Mouse (Mus musculus): ENCODE data around the gene Olfr1484. TPM values are rescaled to one million over a fixed set of nuclear protein-coding genes. Genes with fewer than 3 reads are reported as not detected.
"Not testable (repeated sequence)": the region's sequence is repeated elsewhere in the genome, so short reads cannot be mapped to it uniquely, and the experiment has no call there.

Gene Olfr1484
- not detected in 2 replicates for polyA plus RNA-seq (2015; fragmentation: Nextera tagmentation; extraction: Ambion mirVana)

DNA sequence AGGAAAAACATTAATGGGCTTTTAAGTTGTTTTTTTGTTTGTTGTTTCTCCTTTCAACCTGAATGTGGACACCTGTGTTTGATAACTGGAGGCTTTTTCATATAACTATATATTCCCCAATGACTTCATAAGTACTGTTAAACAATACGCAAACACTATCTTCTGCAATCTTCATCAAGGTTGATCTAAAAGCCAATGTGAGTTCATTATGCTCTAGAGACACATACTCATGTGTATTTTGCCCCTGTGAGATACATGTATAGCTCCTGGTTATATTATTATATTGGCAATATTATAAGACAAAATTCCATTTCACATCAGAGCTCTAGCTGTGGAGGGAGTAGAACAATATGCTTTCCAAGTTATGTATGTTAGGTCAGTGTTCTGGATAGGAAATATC is at the start of gene Olfr1484:
Olfr1484 (plus strand) TSS at position 301 of the 400 bp plus-strand sequence.
- no peak within 1 kb of the TSS for H3K27ac ChIP-seq (replicated peaks)
- H3K4me1 ChIP-seq (replicated peaks): no peaks in the 10 kb centered on the region
- no peak within 1 kb of the TSS for H3K4me3 ChIP-seq
- no peaks in the 10 kb centered on the region for H3K9me3 ChIP-seq
- 82% methylated on average over 1 of the region's 1 CpGs for WGBS
- H3K4me2 ChIP-seq: no peak within 1 kb of the TSS
- H3K36me3 ChIP-seq: no peaks in the 10 kb centered on the region
- no peak for ATAC-seq (ENCODE audit: low FRiP score, low read depth)
- no peaks in the 10 kb centered on the region for H3K27me3 ChIP-seq
- no peak within 1 kb of the TSS for H3K9ac ChIP-seq

DNA sequence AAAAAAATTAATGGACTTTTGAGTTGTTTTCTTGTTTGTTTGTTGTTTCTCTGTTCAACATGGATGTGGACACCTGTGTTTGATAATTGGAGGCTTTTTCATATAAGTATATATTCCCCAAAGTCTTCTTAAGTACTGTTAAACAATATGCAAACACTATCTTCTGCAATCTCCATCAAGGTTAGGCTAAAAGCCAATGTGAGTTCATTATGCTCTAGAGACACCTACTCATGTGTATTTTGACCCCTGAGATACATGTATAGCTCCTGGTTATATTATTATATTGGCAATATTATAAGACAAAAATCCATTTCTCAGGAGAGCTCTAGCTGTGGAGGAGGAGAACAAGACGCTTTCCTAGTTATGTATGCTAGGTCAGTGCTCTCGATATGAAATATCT is 33.8 kb downstream of the Olfr1484 start, which contains the start of gene Olfr1487:
Olfr1487 (plus strand) TSS at position 301 of the 400 bp plus-strand sequence.
- not testable (repeated sequence) for H3K4me1 ChIP-seq (replicated peaks); ATAC-seq (ENCODE audit: low FRiP score, low read depth); H3K4me3 ChIP-seq; H3K27me3 ChIP-seq; H3K27ac ChIP-seq (replicated peaks); H3K9me3 ChIP-seq; H3K4me2 ChIP-seq; H3K36me3 ChIP-seq; H3K9ac ChIP-seq
- WGBS: 92% methylated on average over 2 of the region's 2 CpGs

DNA sequence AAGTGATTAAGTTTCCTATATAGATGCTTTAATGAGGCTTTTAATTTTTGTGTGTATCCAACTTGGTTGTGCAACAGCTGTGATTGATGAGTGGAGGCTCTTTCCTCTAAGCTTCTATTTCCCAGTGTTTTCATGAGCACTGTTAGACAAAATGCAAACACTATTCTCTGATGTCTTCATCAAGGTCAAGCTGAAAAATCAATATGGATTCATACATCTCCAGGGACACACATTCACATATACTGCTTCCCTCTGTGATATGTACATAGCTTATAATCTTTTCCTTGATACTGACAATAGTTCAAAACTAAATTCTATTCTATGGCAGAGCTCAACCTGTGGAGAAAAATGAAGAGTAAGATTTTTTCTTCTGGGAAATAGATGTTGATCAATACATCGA is 48.0 kb downstream of the Olfr1484 start, which contains the start of gene Olfr1489:
Olfr1489 (plus strand) TSS at position 301 of the 400 bp plus-strand sequence.
- Histone ChIP-seq H3K36me3 (no peaks in the 10 kb centered on the region), H3K9me3 (0 out of 2 replicates have a peak, but pooled peaks cover 18% of the 10 kb centered on the region), H3K4me2 (no peak within 1 kb of the TSS), H3K4me1 (replicated peaks) (no peaks in the 10 kb centered on the region), H3K4me3 (no peak within 1 kb of the TSS), H3K27ac (replicated peaks) (no peak within 1 kb of the TSS), H3K27me3 (no peaks in the 10 kb centered on the region), H3K9ac (no peak within 1 kb of the TSS)
- WGBS: 85% methylated on average over 1 of the region's 1 CpGs
- no peak for ATAC-seq (ENCODE audit: low FRiP score, low read depth)

Small RNA genes lying within 50 kb of the gene (microRNA-seq; reads per million reads assigned to microRNA genes)
- not detected for gene Gm22323
- gene Gm23931: not detected

Other genes with a start within 250 kb of the Olfr1484 start
- not detected in 2 replicates for gene Olfr1466, start 244.6 kb upstream of the Olfr1484 start, polyA plus RNA-seq (2015; fragmentation: Nextera tagmentation; extraction: Ambion mirVana)
- gene Olfr1467, start 221.3 kb upstream of the Olfr1484 start, polyA plus RNA-seq (2015; fragmentation: Nextera tagmentation; extraction: Ambion mirVana): not detected in 2 replicates
- gene Olfr1469, start 175.7 kb upstream of the Olfr1484 start, polyA plus RNA-seq (2015; fragmentation: Nextera tagmentation; extraction: Ambion mirVana): not detected in 2 replicates
- not detected in 2 replicates for gene Olfr1471, start 140.1 kb upstream of the Olfr1484 start, polyA plus RNA-seq (2015; fragmentation: Nextera tagmentation; extraction: Ambion mirVana)
- gene Olfr1472, start 127.4 kb upstream of the Olfr1484 start, polyA plus RNA-seq (2015; fragmentation: Nextera tagmentation; extraction: Ambion mirVana): not detected in 2 replicates
- not detected in 2 replicates for gene Olfr1474, start 113.9 kb upstream of the Olfr1484 start, polyA plus RNA-seq (2015; fragmentation: Nextera tagmentation; extraction: Ambion mirVana)
- gene Olfr1475, start 103.3 kb upstream of the Olfr1484 start, polyA plus RNA-seq (2015; fragmentation: Nextera tagmentation; extraction: Ambion mirVana): not detected in 2 replicates
- gene Olfr1477, start 83.0 kb upstream of the Olfr1484 start, polyA plus RNA-seq (2015; fragmentation: Nextera tagmentation; extraction: Ambion mirVana): not detected in 2 replicates
- not detected in 2 replicates for gene Olfr1480, start 55.6 kb upstream of the Olfr1484 start, polyA plus RNA-seq (2015; fragmentation: Nextera tagmentation; extraction: Ambion mirVana)
- gene Olfr1487, start 33.9 kb downstream of the Olfr1484 start, polyA plus RNA-seq (2015; fragmentation: Nextera tagmentation; extraction: Ambion mirVana): not detected in 2 replicates
- gene Olfr1489, start 48.1 kb downstream of the Olfr1484 start, polyA plus RNA-seq (2015; fragmentation: Nextera tagmentation; extraction: Ambion mirVana): not detected in 2 replicates
- gene Olfr1490, start 67.6 kb downstream of the Olfr1484 start, polyA plus RNA-seq (2015; fragmentation: Nextera tagmentation; extraction: Ambion mirVana): not detected in 2 replicates
- not detected in 2 replicates for gene Olfr1491, start 113.8 kb downstream of the Olfr1484 start, polyA plus RNA-seq (2015; fragmentation: Nextera tagmentation; extraction: Ambion mirVana)
- not detected in 2 replicates for gene Olfr1493-ps1, start 139.8 kb downstream of the Olfr1484 start, polyA plus RNA-seq (2015; fragmentation: Nextera tagmentation; extraction: Ambion mirVana)
- not detected in 2 replicates for gene Olfr1494, start 156.2 kb downstream of the Olfr1484 start, polyA plus RNA-seq (2015; fragmentation: Nextera tagmentation; extraction: Ambion mirVana)
- gene Olfr1495, start 181.1 kb downstream of the Olfr1484 start, polyA plus RNA-seq (2015; fragmentation: Nextera tagmentation; extraction: Ambion mirVana): not detected in 2 replicates
- not detected in 2 replicates for gene Olfr1496, start 194.4 kb downstream of the Olfr1484 start, polyA plus RNA-seq (2015; fragmentation: Nextera tagmentation; extraction: Ambion mirVana)
- gene Olfr1497, start 214.7 kb downstream of the Olfr1484 start, polyA plus RNA-seq (2015; fragmentation: Nextera tagmentation; extraction: Ambion mirVana): not detected in 2 replicates
- gene Olfr1499, start 235.9 kb downstream of the Olfr1484 start, polyA plus RNA-seq (2015; fragmentation: Nextera tagmentation; extraction: Ambion mirVana): not detected in 2 replicates
- not detected in 2 replicates for gene Olfr1500, start 247.0 kb downstream of the Olfr1484 start, polyA plus RNA-seq (2015; fragmentation: Nextera tagmentation; extraction: Ambion mirVana)

Data from hindbrain, embryonic 15.5 days (tissue).